Mouse (Mus musculus): Measurements from ENCODE around the gene Ovol3.
A peak's percentile ranks its signal among the peaks of the same experiment; 100 is the strongest.
"Not testable (repeated sequence)": the region's sequence is repeated elsewhere in the genome, so short reads cannot be mapped to it uniquely, and the experiment has no call there.

Gene Ovol3

GRCm38 (mm10) chr7:30222205-30222604, 13.3 kb downstream of the Ovol3 start:
- no peak for DNase-seq

GRCm38 (mm10) chr7:30221433-30221832, 14.1 kb downstream of the Ovol3 start:
- no peak for DNase-seq

GRCm38 (mm10) chr7:30220008-30220356, 15.5 kb downstream of the Ovol3 start:
- no peak for DNase-seq

- peak; percentile 62 to 74 for DNase-seq
Measured at GRCm38 (mm10) chr7:30219293-30220007, 16.1 kb downstream of the Ovol3 start.

DNA sequence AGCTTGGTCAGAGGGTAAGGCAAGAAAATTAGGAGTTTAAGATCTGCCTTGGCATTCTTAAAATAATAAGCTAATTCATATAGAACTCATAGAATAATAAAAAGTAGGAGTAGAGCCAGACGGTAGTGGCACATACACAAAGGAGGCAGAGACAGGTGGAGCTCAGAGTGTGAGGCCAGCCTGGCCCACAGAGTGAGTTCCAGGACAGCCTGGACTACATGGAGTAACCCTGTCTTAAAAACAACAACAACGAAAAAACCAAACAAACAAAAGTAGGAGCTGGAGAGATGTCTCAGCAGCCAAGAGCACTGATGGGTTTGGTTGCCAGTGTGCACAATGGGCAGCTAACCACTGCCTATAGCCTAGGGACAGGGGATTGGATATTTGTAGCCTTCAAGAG, 18.2 kb downstream of the Ovol3 start:
- no peak for DNase-seq

DNA sequence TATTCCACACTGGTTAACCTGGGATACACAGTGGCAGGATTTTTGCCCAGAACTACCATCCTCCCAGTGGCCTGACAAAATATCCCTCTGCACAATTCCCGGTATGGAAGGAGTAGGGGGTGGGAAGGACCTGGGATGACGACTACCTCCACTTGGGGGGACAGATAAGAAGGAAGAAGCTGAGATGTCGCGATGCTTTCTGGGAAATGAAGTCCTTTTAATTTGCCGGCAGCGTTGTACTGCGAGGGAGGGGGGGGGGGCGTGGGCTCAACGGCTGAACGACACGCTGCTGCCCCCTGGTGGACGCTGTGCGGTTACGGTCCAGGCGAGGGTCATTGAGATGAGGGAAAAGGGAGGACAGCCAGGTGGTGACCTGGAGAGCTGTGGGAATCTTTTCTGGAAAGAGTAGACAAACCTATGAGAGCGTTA, 18.8 kb downstream of the Ovol3 start:
- peak; percentile 86 to 93 for DNase-seq

- DNase-seq: no peak
Measured at GRCm38 (mm10) chr7:30215875-30216274, 19.6 kb downstream of the Ovol3 start.

- DNase-seq: no peak
Measured at GRCm38 (mm10) chr7:30213881-30214280, 21.6 kb downstream of the Ovol3 start.

GRCm38 (mm10) chr7:30211025-30211424, 24.5 kb downstream of the Ovol3 start:
- no peak for DNase-seq

DNA sequence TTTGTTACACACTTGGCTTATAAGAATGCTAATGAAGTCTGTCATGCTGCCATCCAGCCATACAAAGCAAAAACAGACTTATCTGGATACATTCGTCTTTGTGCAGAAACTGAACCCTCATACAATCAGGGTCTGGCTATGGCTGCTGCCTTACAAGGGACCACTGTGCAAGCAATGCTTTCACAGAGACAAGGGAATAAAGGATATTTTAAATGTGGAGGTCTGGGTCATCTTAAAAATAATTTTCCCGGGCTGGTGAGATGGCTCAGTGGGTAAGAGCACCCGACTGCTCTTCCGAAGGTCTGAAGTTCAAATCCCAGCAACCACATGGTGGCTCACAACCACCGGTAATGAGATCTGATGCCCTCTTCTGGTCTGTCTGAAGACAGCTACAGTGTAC, 29.2 kb downstream of the Ovol3 start:
- not testable (repeated sequence) for DNase-seq

GRCm38 (mm10) chr7:30205383-30205782, 30.1 kb downstream of the Ovol3 start:
- peak; percentile 82 to 90 for DNase-seq

GRCm38 (mm10) chr7:30204380-30204779, 31.1 kb downstream of the Ovol3 start:
- no peak for DNase-seq

GRCm38 (mm10) chr7:30202895-30203690, 32.4 kb downstream of the Ovol3 start:
- DNase-seq: peak; percentile 70 to 75

DNA sequence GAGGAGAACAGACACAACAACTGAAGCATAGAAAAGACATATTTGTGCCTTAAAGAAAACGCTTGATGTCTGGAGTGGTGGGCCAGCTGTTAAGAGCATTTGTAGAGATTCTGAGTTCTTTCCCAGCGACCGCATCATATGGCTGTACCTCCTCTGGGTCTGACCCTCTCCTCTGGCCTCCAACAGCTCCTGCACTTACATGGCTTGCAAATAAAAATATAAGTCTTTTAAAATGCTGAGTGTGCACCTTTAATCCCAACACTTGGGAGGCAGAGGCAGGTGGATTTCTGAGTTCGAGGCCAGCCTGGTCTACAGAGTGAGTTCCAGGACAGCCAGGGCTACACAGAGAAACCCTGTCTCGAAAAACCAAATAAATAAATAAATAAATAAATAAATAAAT, 34.9 kb downstream of the Ovol3 start:
- DNase-seq: not testable (repeated sequence)

GRCm38 (mm10) chr7:30200200-30200599, 35.3 kb downstream of the Ovol3 start:
- DNase-seq: no peak

- DNase-seq: no peak
Measured at GRCm38 (mm10) chr7:30199498-30200139, 35.9 kb downstream of the Ovol3 start.

GRCm38 (mm10) chr7:30198481-30198971, 37.0 kb downstream of the Ovol3 start, which contains the start of gene Capns1:
Capns1 (minus strand) TSS chr7:30198811.
- peak; percentile 62 to 75 for DNase-seq

- DNase-seq: peak in 1 of 2 experiments; percentile 45
Measured at GRCm38 (mm10) chr7:30197592-30198129, 37.9 kb downstream of the Ovol3 start.

DNA sequence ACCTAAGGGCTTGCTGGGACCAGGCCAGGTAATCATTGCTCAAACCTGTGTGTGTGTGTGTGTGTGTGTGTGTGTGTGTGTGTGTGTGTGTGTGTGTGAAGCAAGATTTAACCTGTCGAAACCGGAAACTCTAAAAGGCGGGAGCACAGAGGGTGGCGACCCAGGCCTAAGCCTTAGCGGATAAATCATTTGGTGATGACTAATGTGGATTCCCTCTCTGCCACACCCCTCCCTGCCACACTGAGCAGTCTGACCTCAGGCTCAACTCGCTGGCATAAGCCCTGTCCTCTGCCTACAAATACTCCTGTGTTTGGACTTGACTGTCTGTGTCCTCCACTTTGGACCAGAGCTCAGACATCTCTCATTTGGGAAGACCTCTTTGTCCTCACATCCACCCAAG, 39.4 kb downstream of the Ovol3 start:
- DNase-seq: no peak

DNA sequence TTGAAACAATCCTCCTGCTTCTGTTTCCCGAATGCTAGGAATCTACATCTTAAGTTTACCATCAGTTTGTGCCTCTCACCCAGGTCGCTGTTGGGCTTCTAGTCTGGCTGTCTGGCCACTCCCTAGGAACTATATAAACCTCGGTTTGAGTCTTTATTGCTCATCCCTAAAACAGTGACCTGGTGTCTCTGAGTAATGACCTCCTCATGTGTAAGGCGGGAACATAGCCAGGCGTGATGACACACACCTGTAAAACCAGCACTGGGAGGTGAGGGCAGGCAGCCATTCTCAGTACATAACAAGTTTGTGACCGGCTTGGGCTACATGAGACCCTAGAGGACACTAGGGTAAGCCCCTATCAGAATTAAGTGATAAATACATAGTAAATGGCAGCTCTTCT, 40.1 kb downstream of the Ovol3 start:
- DNase-seq: no peak

- DNase-seq: peak; percentile 96 to 99
Measured at GRCm38 (mm10) chr7:30194884-30195283, 40.6 kb downstream of the Ovol3 start.

DNA sequence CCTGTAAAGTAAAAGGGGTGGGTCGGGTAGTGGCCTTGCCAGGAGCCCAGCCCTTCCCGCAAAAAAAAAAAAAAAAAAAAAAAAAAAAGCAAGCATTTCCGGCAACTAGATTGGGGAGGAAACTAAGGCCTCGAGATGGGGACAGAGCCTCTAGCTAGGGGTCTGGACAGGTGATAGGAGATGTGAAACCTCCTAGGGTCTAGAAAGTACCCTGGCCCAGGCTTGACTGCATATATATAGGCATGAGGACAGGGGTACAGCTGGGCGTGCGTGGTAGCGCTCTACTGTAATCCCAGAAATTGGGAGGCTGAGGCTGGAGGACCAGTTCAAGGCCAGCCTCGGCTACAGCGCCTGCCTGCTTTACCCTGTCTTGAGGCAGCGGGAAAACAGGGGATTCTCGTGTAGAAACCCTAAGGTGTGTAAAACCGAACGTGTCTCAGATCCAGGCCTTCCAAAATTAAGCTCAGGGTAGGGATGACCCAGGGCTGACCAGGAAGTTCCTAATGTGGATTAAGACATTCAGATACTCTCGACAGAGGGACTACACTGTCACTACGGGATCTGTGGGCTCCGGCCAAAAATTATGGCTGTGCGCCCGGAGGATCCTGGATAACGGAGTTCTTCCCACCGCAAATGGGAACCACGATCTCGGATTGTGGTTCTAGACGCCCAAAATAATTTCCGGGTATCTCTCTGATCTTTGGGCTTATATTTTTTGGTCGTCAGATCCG, 41.3 kb downstream of the Ovol3 start:
- peak; percentile 78 to 84 for DNase-seq
